Mouse (Mus musculus) myocyte (in vitro differentiated cells): ENCODE results near the gene Rhebl1. TPM values are rescaled to one million over a fixed set of nuclear protein-coding genes. Genes with fewer than 3 reads are reported as not detected.

Experiments
- H3K27me3 ChIP-seq: one replicate; pipeline ENCODE4 v1.6.1; 2011; ENCODE audit not compliant: control insufficient read depth, insufficient read depth, insufficient read length
- H3K36me3 ChIP-seq: one replicate; pipeline ENCODE4 v1.6.1; 2011; ENCODE audit not compliant: control insufficient read depth, insufficient read depth
- H3K4me2 ChIP-seq: one replicate; pipeline ENCODE4 v1.6.1; 2011; ENCODE audit warnings: low read depth, control low read depth
- H3K4me3 ChIP-seq: one replicate; pipeline ENCODE4 v1.5.1; 2011; ENCODE audit warnings: mild to moderate bottlenecking, control low read depth, moderate library complexity
- H3K79me2 ChIP-seq: one replicate; pipeline ENCODE4 v1.6.1; 2011; ENCODE audit not compliant: control insufficient read depth, insufficient read depth
- H3ac ChIP-seq: one replicate; pipeline ENCODE4 v1.6.1; 2011; ENCODE audit not compliant: control insufficient read depth, insufficient read length
- CEBPB ChIP-seq: IDR thresholded peaks from 2 replicates; pipeline ENCODE4 v1.6.1; 2011; ENCODE audit warnings: mild to moderate bottlenecking, moderate library complexity; ENCODE audit not compliant: poor library complexity, insufficient read depth, severe bottlenecking
- E2F4 ChIP-seq: IDR thresholded peaks from one replicate; pipeline ENCODE4 v1.6.1; 2011; ENCODE audit warnings: mild to moderate bottlenecking, control low read depth, moderate library complexity; ENCODE audit not compliant: insufficient read depth
- MAX ChIP-seq: IDR thresholded peaks from one replicate; pipeline ENCODE4 v1.6.1; 2011; ENCODE audit warnings: low read depth, mild to moderate bottlenecking, control low read depth
- MYOD1 ChIP-seq, 3 experiments: IDR thresholded peaks; one replicate each; pipeline ENCODE4 v1.6.1; 2011; ENCODE audit warnings: control low read depth in 2 of 3, low read depth in 2 of 3, mild to moderate bottlenecking in 2 of 3, moderate library complexity in 1 of 3; ENCODE audit not compliant: insufficient read length in 2 of 3, control insufficient read depth in 1 of 3
- MYOG ChIP-seq, 3 experiments: IDR thresholded peaks; one replicate each; pipeline ENCODE4 v1.6.1; 2011; ENCODE audit warnings: control low read depth in 2 of 3, low read depth in 2 of 3, mild to moderate bottlenecking in 2 of 3; ENCODE audit not compliant: insufficient read length in 2 of 3, control insufficient read depth in 1 of 3, insufficient read depth in 1 of 3
- POLR2A ChIP-seq: IDR thresholded peaks from one replicate; pipeline ENCODE4 v1.6.1; 2011; ENCODE audit warnings: low read depth, mild to moderate bottlenecking, control low read depth, moderate library complexity; ENCODE audit not compliant: insufficient read length
- POLR2AphosphoS2 ChIP-seq: IDR thresholded peaks from one replicate; pipeline ENCODE4 v1.6.1; 2011; ENCODE audit warnings: low read depth, control low read depth; ENCODE audit not compliant: insufficient read length
- REST ChIP-seq: IDR thresholded peaks from one replicate; pipeline ENCODE4 v1.6.1; 2011; ENCODE audit warnings: mild to moderate bottlenecking, control low read depth, moderate library complexity; ENCODE audit not compliant: insufficient read depth, insufficient read length
- SRF ChIP-seq: IDR thresholded peaks from one replicate; pipeline ENCODE4 v1.6.1; 2011; ENCODE audit warnings: low read depth; ENCODE audit not compliant: control insufficient read depth, insufficient read length
- TCF12 ChIP-seq: IDR thresholded peaks from one replicate; pipeline ENCODE4 v1.6.1; 2011; ENCODE audit warnings: mild to moderate bottlenecking, control low read depth; ENCODE audit not compliant: poor library complexity, insufficient read depth, severe bottlenecking
- TCF3 ChIP-seq: IDR thresholded peaks from one replicate; pipeline ENCODE4 v1.6.1; 2011; ENCODE audit warnings: low read depth, control low read depth; ENCODE audit not compliant: insufficient read length
- USF1 ChIP-seq: IDR thresholded peaks from one replicate; pipeline ENCODE4 v1.6.1; 2011; ENCODE audit warnings: low read depth, mild to moderate bottlenecking, control low read depth, moderate library complexity
- polyA plus RNA-seq: library from polyadenylated mRNA; unstranded; fragments of >200 nt; fragmentation: generic; extraction: Trizol; gene quantifications from one replicate; pipeline ENCODE4 v1.2.1, GENCODE M21; 2012; ENCODE audit warnings: missing spikeins

The Rhebl1 gene
- polyA plus RNA-seq, 1 experiment, result 7.6 TPM

GRCm38 (mm10) chr15:98864951-98865350, 29.4 kb downstream of the Rhebl1 start:
- Histone ChIP-seq H3K27me3 (no peaks in the 10 kb centered on the region), H3K4me2 (no peak overlapping the region), H3K36me3 (peaks cover 57% of the 10 kb centered on the region), H3K79me2 (peaks cover 45% of the 10 kb centered on the region), H3ac (no peak overlapping the region), H3K4me3 (no peak overlapping the region)
- TF ChIP-seq MYOG (IDR thresholded peaks at IDR 0.05; ENCODE audit: control insufficient read depth in 1 of 3, insufficient read depth in 1 of 3, insufficient read length in 2 of 3, low read depth in 2 of 3) (no peak), POLR2AphosphoS2 (no peak), TCF3 (no peak), POLR2A (no peak), MYOD1 (IDR thresholded peaks at IDR 0.05; ENCODE audit: control insufficient read depth in 1 of 3, insufficient read length in 2 of 3, low read depth in 2 of 3) (no peak), SRF (no peak), E2F4 (no peak), USF1 (no peak)

GRCm38 (mm10) chr15:98863451-98863958, 30.8 kb downstream of the Rhebl1 start:
- Histone ChIP-seq H3K79me2 (peaks cover 30% of the 10 kb centered on the region), H3K4me3 (no peak overlapping the region), H3K4me2 (no peak overlapping the region), H3K27me3 (no peaks in the 10 kb centered on the region), H3ac (no peak overlapping the region), H3K36me3 (peaks cover 71% of the 10 kb centered on the region)
- no peak for TF ChIP-seq REST
- no peak for TF ChIP-seq TCF3
- TF ChIP-seq USF1, result no peak
- no peak for TF ChIP-seq CEBPB
- no peak for TF ChIP-seq MYOD1 (IDR thresholded peaks at IDR 0.05; ENCODE audit: control insufficient read depth in 1 of 3, insufficient read length in 2 of 3, low read depth in 2 of 3)
- TF ChIP-seq POLR2AphosphoS2, result no peak
- no peak for TF ChIP-seq E2F4
- TF ChIP-seq MYOG (IDR thresholded peaks at IDR 0.05; ENCODE audit: control insufficient read depth in 1 of 3, insufficient read depth in 1 of 3, insufficient read length in 2 of 3, low read depth in 2 of 3), result no peak
- no peak for TF ChIP-seq MAX

GRCm38 (mm10) chr15:98861701-98862410, 32.5 kb downstream of the Rhebl1 start:
- Histone ChIP-seq H3K4me3 (no peak overlapping the region), H3K4me2 (no peak overlapping the region), H3K36me3 (peaks cover 86% of the 10 kb centered on the region), H3K79me2 (peaks cover 14% of the 10 kb centered on the region), H3K27me3 (no peaks in the 10 kb centered on the region), H3ac (no peak overlapping the region)
- TF ChIP-seq TCF12 (no peak), POLR2A (no peak), POLR2AphosphoS2 (no peak), MYOD1 (IDR thresholded peaks at IDR 0.05; ENCODE audit: control insufficient read depth in 1 of 3, insufficient read length in 2 of 3, low read depth in 2 of 3) (no peak), TCF3 (no peak), REST (no peak), USF1 (no peak), SRF (no peak), CEBPB (no peak), E2F4 (no peak), MYOG (IDR thresholded peaks at IDR 0.05; ENCODE audit: control insufficient read depth in 1 of 3, insufficient read depth in 1 of 3, insufficient read length in 2 of 3, low read depth in 2 of 3) (no peak), MAX (no peak)

DNA sequence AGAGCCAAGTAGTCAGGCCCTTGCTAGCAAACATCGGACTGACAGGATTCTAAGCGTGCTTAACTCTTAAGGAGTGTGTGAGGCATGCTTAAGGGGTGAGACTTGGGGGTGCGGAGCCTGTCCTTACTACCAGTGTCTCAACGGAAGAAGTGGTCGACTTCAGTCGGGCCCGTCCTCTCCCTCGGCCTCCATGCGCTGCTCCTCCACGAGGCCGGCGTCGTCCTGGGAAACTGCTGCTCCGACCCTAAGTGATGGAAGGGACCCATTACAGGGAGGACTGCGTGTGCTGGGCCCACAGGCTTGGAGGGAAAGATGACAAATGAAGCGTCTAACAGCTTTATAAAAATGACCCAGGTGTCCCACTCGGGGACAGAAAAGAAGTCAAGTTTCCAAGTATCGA, 33.4 kb downstream of the Rhebl1 start:
- Histone ChIP-seq H3K27me3 (no peaks in the 10 kb centered on the region), H3K4me3 (no peak overlapping the region), H3K4me2 (no peak overlapping the region), H3K79me2 (peaks cover 4% of the 10 kb centered on the region), H3ac (no peak overlapping the region), H3K36me3 (peaks cover 93% of the 10 kb centered on the region)
- no peak for TF ChIP-seq POLR2AphosphoS2
- no peak for TF ChIP-seq USF1
- no peak for TF ChIP-seq TCF12
- TF ChIP-seq SRF, result no peak
- TF ChIP-seq REST, result no peak
- TF ChIP-seq E2F4, result no peak
- no peak for TF ChIP-seq MYOG (IDR thresholded peaks at IDR 0.05; ENCODE audit: control insufficient read depth in 1 of 3, insufficient read depth in 1 of 3, insufficient read length in 2 of 3, low read depth in 2 of 3)
- TF ChIP-seq CEBPB, result no peak
- no peak for TF ChIP-seq TCF3
- no peak for TF ChIP-seq MYOD1 (IDR thresholded peaks at IDR 0.05; ENCODE audit: control insufficient read depth in 1 of 3, insufficient read length in 2 of 3, low read depth in 2 of 3)
- no peak for TF ChIP-seq MAX
- TF ChIP-seq POLR2A, result no peak
